Mouse (Mus musculus): ENCODE results near the gene Dynll1. TPM values are rescaled to one million over a fixed set of nuclear protein-coding genes. Genes with fewer than 3 reads are reported as not detected.

The Dynll1 gene
- total and polyA plus RNA-seq, 3 experiments = 561 to 740 (median 736) TPM

GRCm38 (mm10) chr5:115316968-115317644, 16.3 kb upstream of the Dynll1 start:
- Histone ChIP-seq H3K4me3 (ENCODE audit: control insufficient read depth in 1 of 2, insufficient read depth in 1 of 2, low read depth in 2 of 2, low read length in 2 of 2) (no peak overlapping the region), H3K4me1 (ENCODE audit: control insufficient read depth in 1 of 2, insufficient read depth in 2 of 2, low read length in 2 of 2) (peaks cover 5 to 31% of the 10 kb centered on the region in 2 experiments), H3K79me2 (ENCODE audit: control insufficient read depth, insufficient read depth, low read length, poor library complexity) (no peaks in the 10 kb centered on the region), H3K9ac (ENCODE audit: control insufficient read depth, low read depth, low read length, poor library complexity, severe bottlenecking) (no peak overlapping the region), H3K36me3 (ENCODE audit: control insufficient read depth in 1 of 2, insufficient read depth in 2 of 2, low read length in 2 of 2) (peaks cover 0 to 27% of the 10 kb centered on the region in 2 experiments; a peak in 2 of 4 replicates), H3K27ac (ENCODE audit: control insufficient read depth, low read depth, low read length) (no peak overlapping the region), H3K9me3 (replicated peaks; ENCODE audit: insufficient read depth, low read length) (no peaks in the 10 kb centered on the region), H3K27me3 (ENCODE audit: control insufficient read depth in 1 of 2, insufficient read depth in 2 of 2, low read length in 2 of 2) (no peaks in the 10 kb centered on the region)
- no peak for TF ChIP-seq GATA1 (IDR thresholded peaks at IDR 0.05; ENCODE audit: low read depth, low read length)
- TF ChIP-seq JUND (IDR thresholded peaks at IDR 0.05; ENCODE audit: low read depth, low read length) = no peak
- TF ChIP-seq ZNF384 (IDR thresholded peaks at IDR 0.05; ENCODE audit: low read depth, low read length) = no peak
- no peak for TF ChIP-seq MEF2A (IDR thresholded peaks at IDR 0.05; ENCODE audit: extremely low read depth, insufficient replicate concordance, low read depth, low read length, poor library complexity, severe bottlenecking)
- TF ChIP-seq POLR2A (IDR thresholded peaks at IDR 0.05; ENCODE audit: control insufficient read depth in 1 of 2, insufficient read depth in 1 of 2, low read depth in 1 of 2, low read length in 2 of 2, poor library complexity in 1 of 2) = no peak
- no peak for TF ChIP-seq CHD1 (IDR thresholded peaks at IDR 0.05; ENCODE audit: low read depth, low read length)
- no peak for TF ChIP-seq POLR2AphosphoS2 (IDR thresholded peaks at IDR 0.05; ENCODE audit: low read length)
- no peak for TF ChIP-seq ETS1 (IDR thresholded peaks at IDR 0.05; ENCODE audit: low read depth, low read length)
- no peak for TF ChIP-seq BHLHE40 (IDR thresholded peaks at IDR 0.05; ENCODE audit: borderline replicate concordance, low read depth, low read length)
- TF ChIP-seq NELFE (IDR thresholded peaks at IDR 0.05; ENCODE audit: low read depth, low read length) = no peak
- TF ChIP-seq MAZ (IDR thresholded peaks at IDR 0.05; ENCODE audit: low read depth, low read length) = no peak
- peak; percentile 14 for DNase-seq (ENCODE audit: low read depth, low spot score)

- H3K27me3 ChIP-seq (ENCODE audit: control insufficient read depth in 1 of 2, insufficient read depth in 2 of 2, low read length in 2 of 2) = no peaks in the 10 kb centered on the region
- DNase-seq (ENCODE audit: low read depth, low spot score) = peak; percentile 75
- H3K36me3 ChIP-seq (ENCODE audit: control insufficient read depth in 1 of 2, insufficient read depth in 2 of 2, low read length in 2 of 2) = peaks cover 0 to 32% of the 10 kb centered on the region in 2 experiments; a peak in 2 of 4 replicates
- H3K9ac ChIP-seq (ENCODE audit: control insufficient read depth, low read depth, low read length, poor library complexity, severe bottlenecking) = peak overlapping the region; percentile 62
- TF ChIP-seq UBTF (IDR thresholded peaks at IDR 0.05; ENCODE audit: borderline replicate concordance, insufficient read depth, low read depth, low read length) (no peak), HCFC1 (IDR thresholded peaks at IDR 0.05; ENCODE audit: low read depth, low read length) (0 out of 2 replicates have a peak, but pooled peaks have one; percentile 16), EP300 (IDR thresholded peaks at IDR 0.05; ENCODE audit: low read depth in 1 of 2, low read length in 2 of 2) (peak in 1 of 2 experiments; percentile 38; a peak in 1 of 4 replicates), POLR2A (IDR thresholded peaks at IDR 0.05; ENCODE audit: control insufficient read depth in 1 of 2, insufficient read depth in 1 of 2, low read depth in 1 of 2, low read length in 2 of 2, poor library complexity in 1 of 2) (peak in 1 of 2 experiments; percentile 36; a peak in 1 of 4 replicates), POLR2AphosphoS2 (IDR thresholded peaks at IDR 0.05; ENCODE audit: low read length) (peak; percentile 48), MAX (IDR thresholded peaks at IDR 0.05; ENCODE audit: low read length) (no peak)
- H3K4me3 ChIP-seq (ENCODE audit: control insufficient read depth in 1 of 2, insufficient read depth in 1 of 2, low read depth in 2 of 2, low read length in 2 of 2) = peak overlapping the region; percentile 42 to 43
- H3K9me3 ChIP-seq (replicated peaks; ENCODE audit: insufficient read depth, low read length) = no peaks in the 10 kb centered on the region
- peak overlapping the region; percentile 97 for H3K27ac ChIP-seq (ENCODE audit: control insufficient read depth, low read depth, low read length)
- H3K4me1 ChIP-seq (ENCODE audit: control insufficient read depth in 1 of 2, insufficient read depth in 2 of 2, low read length in 2 of 2) = peaks cover 6 to 38% of the 10 kb centered on the region in 2 experiments
- H3K79me2 ChIP-seq (ENCODE audit: control insufficient read depth, insufficient read depth, low read length, poor library complexity) = no peaks in the 10 kb centered on the region
Observed at GRCm38 (mm10) chr5:115313668-115313943, 12.8 kb upstream of the Dynll1 start.

Data from MEL (cell line).